In the genomic region with DNA sequence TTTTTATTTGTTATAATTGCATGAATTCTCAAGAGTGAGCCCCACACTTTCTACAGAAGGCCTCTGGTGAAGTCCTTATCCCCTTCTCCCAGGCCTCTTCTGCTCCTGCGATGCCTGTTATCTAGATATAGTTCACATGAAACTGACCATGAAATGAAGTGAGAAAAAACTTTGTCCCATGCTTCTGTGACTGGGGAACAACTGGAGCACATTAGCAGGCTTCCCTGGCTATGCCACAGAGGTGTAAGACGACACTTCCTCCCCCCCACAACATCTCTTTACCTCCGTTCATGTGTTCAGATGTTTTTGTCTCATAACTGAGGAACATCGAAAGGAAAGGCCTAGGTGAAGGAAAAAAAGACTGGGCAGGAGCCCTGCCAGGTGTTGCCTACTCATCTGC, we compare ENCODE assay signal across 17 mouse cellular contexts.
"Had no signal": no experiment of that assay in that cellular context is flagged by ENCODE, and none has a peak within 500 bp of the region (broad histone marks: within the 10 kb centered on the region; RNA-seq: fewer than 3 reads in every experiment).

No protein-coding gene starts in this region.

- H3K9ac ChIP-seq: kidney, embryonic 15.5 days; liver, embryonic 15.5 days; midbrain, embryonic 15.5 days; neural tube, embryonic 12.5 days had no signal

- H3K27ac ChIP-seq: kidney, embryonic 15.5 days; liver, embryonic 15.5 days; midbrain, embryonic 15.5 days; neural tube, embryonic 12.5 days had no signal

- H3K9me3 ChIP-seq: kidney, embryonic 15.5 days; liver, embryonic 15.5 days; midbrain, embryonic 15.5 days; neural tube, embryonic 12.5 days had no signal

- H3K4me2 ChIP-seq: kidney, embryonic 15.5 days; liver, embryonic 11.5 days; liver, embryonic 15.5 days; midbrain, embryonic 11.5 days; midbrain, embryonic 15.5 days; neural tube, embryonic 12.5 days had no signal

- H3K27me3 ChIP-seq: kidney, embryonic 15.5 days; liver, embryonic 15.5 days; midbrain, embryonic 15.5 days; neural tube, embryonic 12.5 days had no signal

- H3K4me3 ChIP-seq: kidney, embryonic 15.5 days; liver, embryonic 15.5 days; midbrain, embryonic 15.5 days; neural tube, embryonic 12.5 days had no signal

- DNase-seq: kidney, adult 18-20 months; kidney, postnatal 36 days; layer of hippocampus, adult 9-11 months; layer of hippocampus, postnatal 36 days; left cerebral cortex, postnatal 4 days; lung, adult 2 months; lung, postnatal 4 days; spleen, adult 18-20 months; thymus, adult 18-20 months; thymus, postnatal 25 days had no signal

- H3K36me3 ChIP-seq: kidney, embryonic 15.5 days; liver, embryonic 15.5 days; midbrain, embryonic 15.5 days; neural tube, embryonic 12.5 days had no signal

- ATAC-seq: lung, postnatal 0 days; midbrain, embryonic 15.5 days had no signal

- H3K4me1 ChIP-seq: kidney, embryonic 15.5 days; liver, embryonic 15.5 days; midbrain, embryonic 15.5 days; neural tube, embryonic 12.5 days had no signal
